Mouse (Mus musculus): Measurements from ENCODE around the gene Pde1c. TPM values are rescaled to one million over a fixed set of nuclear protein-coding genes. Genes with fewer than 3 reads are reported as not detected.

The Pde1c gene
- polyA plus RNA-seq, 1 experiment from 2014 or later: 1.6 TPM

GRCm38 (mm10) chr6:56532257-56532656 is 36.6 kb downstream of the Pde1c start:
- H3K4me3 ChIP-seq (ENCODE audit: inconsistent target): no peak overlapping the region
- no peaks in the 10 kb centered on the region for H3K36me3 ChIP-seq (ENCODE audit: inconsistent target)
- 100% methylated on average over 2 of the region's 2 CpGs for WGBS (ENCODE audit: missing documents)
- H3K79me2 ChIP-seq (ENCODE audit: inconsistent target): no peaks in the 10 kb centered on the region
- H3K27ac ChIP-seq: no peak overlapping the region

- WGBS (ENCODE audit: missing documents): 76% methylated on average over 6 of the region's 6 CpGs
- no peak overlapping the region for H3K4me3 ChIP-seq (ENCODE audit: inconsistent target)
Observed at GRCm38 (mm10) chr6:56523938-56524866, 44.7 kb downstream of the Pde1c start.

GRCm38 (mm10) chr6:56489161-56489560 is 79.7 kb downstream of the Pde1c start:
- H3K79me2 ChIP-seq (ENCODE audit: inconsistent target): no peaks in the 10 kb centered on the region
- no peak overlapping the region for H3K27ac ChIP-seq

More at GRCm38 (mm10) chr6:56523938-56524866, 44.7 kb downstream of the Pde1c start:
- no peaks in the 10 kb centered on the region for H3K36me3 ChIP-seq (ENCODE audit: inconsistent target)
- no peaks in the 10 kb centered on the region for H3K79me2 ChIP-seq (ENCODE audit: inconsistent target)
- H3K27ac ChIP-seq: no peak overlapping the region

GRCm38 (mm10) chr6:56485078-56485477 is 83.8 kb downstream of the Pde1c start:
- Histone ChIP-seq H3K79me2 (ENCODE audit: inconsistent target) (no peaks in the 10 kb centered on the region), H3K27ac (no peak overlapping the region), H3K36me3 (ENCODE audit: inconsistent target) (no peaks in the 10 kb centered on the region), H3K4me3 (ENCODE audit: inconsistent target) (no peak overlapping the region)
- 55% methylated on average over 3 of the region's 3 CpGs for WGBS (ENCODE audit: missing documents)

More at GRCm38 (mm10) chr6:56489161-56489560, 79.7 kb downstream of the Pde1c start:
- Histone ChIP-seq H3K4me3 (ENCODE audit: inconsistent target) (no peak overlapping the region), H3K36me3 (ENCODE audit: inconsistent target) (no peaks in the 10 kb centered on the region)
- WGBS (ENCODE audit: missing documents): 73% methylated on average over 5 of the region's 5 CpGs

GRCm38 (mm10) chr6:56480914-56481482 is 87.9 kb downstream of the Pde1c start:
- no peak overlapping the region for H3K4me3 ChIP-seq (ENCODE audit: inconsistent target)
- no peak overlapping the region for H3K27ac ChIP-seq
- no peaks in the 10 kb centered on the region for H3K79me2 ChIP-seq (ENCODE audit: inconsistent target)
- WGBS (ENCODE audit: missing documents): 0% methylated on average over 6 of the region's 6 CpGs
- H3K36me3 ChIP-seq (ENCODE audit: inconsistent target): no peaks in the 10 kb centered on the region

GRCm38 (mm10) chr6:56476581-56476980 is 92.3 kb downstream of the Pde1c start:
- no peak overlapping the region for H3K4me3 ChIP-seq (ENCODE audit: inconsistent target)
- no peak overlapping the region for H3K27ac ChIP-seq
- no peaks in the 10 kb centered on the region for H3K79me2 ChIP-seq (ENCODE audit: inconsistent target)
- 21% methylated on average over 6 of the region's 6 CpGs for WGBS (ENCODE audit: missing documents)
- H3K36me3 ChIP-seq (ENCODE audit: inconsistent target): no peaks in the 10 kb centered on the region

GRCm38 (mm10) chr6:56458098-56458497 is 110.8 kb downstream of the Pde1c start:
- Histone ChIP-seq H3K27ac (no peak overlapping the region), H3K36me3 (ENCODE audit: inconsistent target) (no peaks in the 10 kb centered on the region)
- WGBS (ENCODE audit: missing documents): 63% methylated on average over 3 of the region's 3 CpGs

GRCm38 (mm10) chr6:56447917-56448316 is 121.0 kb downstream of the Pde1c start:
- H3K4me3 ChIP-seq (ENCODE audit: inconsistent target): no peak overlapping the region
- H3K27ac ChIP-seq: no peak overlapping the region
- WGBS (ENCODE audit: missing documents): 48% methylated on average over 2 of the region's 2 CpGs
- H3K36me3 ChIP-seq (ENCODE audit: inconsistent target): no peaks in the 10 kb centered on the region
- no peaks in the 10 kb centered on the region for H3K79me2 ChIP-seq (ENCODE audit: inconsistent target)

More at GRCm38 (mm10) chr6:56458098-56458497, 110.8 kb downstream of the Pde1c start:
- no peaks in the 10 kb centered on the region for H3K79me2 ChIP-seq (ENCODE audit: inconsistent target)
- no peak overlapping the region for H3K4me3 ChIP-seq (ENCODE audit: inconsistent target)

GRCm38 (mm10) chr6:56441501-56441900 is 127.4 kb downstream of the Pde1c start:
- no peak overlapping the region for H3K27ac ChIP-seq
- H3K36me3 ChIP-seq (ENCODE audit: inconsistent target): no peaks in the 10 kb centered on the region
- WGBS (ENCODE audit: missing documents): 88% methylated on average over 4 of the region's 4 CpGs
- H3K79me2 ChIP-seq (ENCODE audit: inconsistent target): no peaks in the 10 kb centered on the region
- H3K4me3 ChIP-seq (ENCODE audit: inconsistent target): no peak overlapping the region

GRCm38 (mm10) chr6:56425846-56426245 is 143.1 kb downstream of the Pde1c start:
- 85% methylated on average over 5 of the region's 5 CpGs for WGBS (ENCODE audit: missing documents)
- no peak overlapping the region for H3K4me3 ChIP-seq (ENCODE audit: inconsistent target)
- no peaks in the 10 kb centered on the region for H3K36me3 ChIP-seq (ENCODE audit: inconsistent target)
- H3K27ac ChIP-seq: no peak overlapping the region
- no peaks in the 10 kb centered on the region for H3K79me2 ChIP-seq (ENCODE audit: inconsistent target)

GRCm38 (mm10) chr6:56422866-56423265 is 146.0 kb downstream of the Pde1c start:
- H3K79me2 ChIP-seq (ENCODE audit: inconsistent target): no peaks in the 10 kb centered on the region
- no peaks in the 10 kb centered on the region for H3K36me3 ChIP-seq (ENCODE audit: inconsistent target)
- WGBS (ENCODE audit: missing documents): 85% methylated on average over 3 of the region's 3 CpGs
- H3K4me3 ChIP-seq (ENCODE audit: inconsistent target): no peak overlapping the region
- no peak overlapping the region for H3K27ac ChIP-seq

- Histone ChIP-seq H3K79me2 (ENCODE audit: inconsistent target) (no peaks in the 10 kb centered on the region), H3K36me3 (ENCODE audit: inconsistent target) (no peaks in the 10 kb centered on the region), H3K4me3 (ENCODE audit: inconsistent target) (no peak overlapping the region), H3K27ac (no peak overlapping the region)
- WGBS (ENCODE audit: missing documents): 95% methylated on average over 4 of the region's 4 CpGs
Observed at GRCm38 (mm10) chr6:56416191-56416590, 152.7 kb downstream of the Pde1c start.

- Histone ChIP-seq H3K36me3 (ENCODE audit: inconsistent target) (no peaks in the 10 kb centered on the region), H3K79me2 (ENCODE audit: inconsistent target) (no peaks in the 10 kb centered on the region), H3K27ac (no peak overlapping the region), H3K4me3 (ENCODE audit: inconsistent target) (no peak overlapping the region)
- 92% methylated on average over 5 of the region's 5 CpGs for WGBS (ENCODE audit: missing documents)
Observed at GRCm38 (mm10) chr6:56389178-56389577, 179.7 kb downstream of the Pde1c start.

GRCm38 (mm10) chr6:56376359-56376758 is 192.5 kb downstream of the Pde1c start:
- no peak overlapping the region for H3K4me3 ChIP-seq (ENCODE audit: inconsistent target)
- WGBS (ENCODE audit: missing documents): 92% methylated on average over 3 of the region's 3 CpGs
- no peaks in the 10 kb centered on the region for H3K36me3 ChIP-seq (ENCODE audit: inconsistent target)
- H3K27ac ChIP-seq: no peak overlapping the region
- H3K79me2 ChIP-seq (ENCODE audit: inconsistent target): no peaks in the 10 kb centered on the region

GRCm38 (mm10) chr6:56374180-56374579 is 194.7 kb downstream of the Pde1c start:
- WGBS (ENCODE audit: missing documents): 96% methylated on average over 5 of the region's 5 CpGs
- Histone ChIP-seq H3K4me3 (ENCODE audit: inconsistent target) (no peak overlapping the region), H3K79me2 (ENCODE audit: inconsistent target) (no peaks in the 10 kb centered on the region), H3K36me3 (ENCODE audit: inconsistent target) (no peaks in the 10 kb centered on the region), H3K27ac (no peak overlapping the region)
